Mouse (Mus musculus): ENCODE measurements around the gene Arid3c. TPM values are rescaled to one million over a fixed set of nuclear protein-coding genes. Genes with fewer than 3 reads are reported as not detected.
"Not testable (repeated sequence)": the region's sequence is repeated elsewhere in the genome, so short reads cannot be mapped to it uniquely, and the experiment has no call there.

Arid3c gene
- polyA plus RNA-seq, 1 experiment from 2014 or later = not detected

GRCm38 (mm10) chr4:41713197-41714067 is 17.5 kb downstream of the Arid3c start, which contains the start of gene Rpp25l:
Gene Rpp25l (minus strand): TSS chr4:41713534.
- Histone ChIP-seq H3K4me3 (replicated peaks) (peak within 1 kb of the TSS; percentile 82), H3K9ac (peak within 1 kb of the TSS; percentile 92), H3K9me3 (no peaks in the 10 kb centered on the region), H3K4me2 (peak within 1 kb of the TSS; percentile 81), H3K4me1 (peaks cover 22% of the 10 kb centered on the region), H3K27ac (peak within 1 kb of the TSS; percentile 70), H3K27me3 (replicated peaks) (no peaks in the 10 kb centered on the region), H3K36me3 (peaks cover 16% of the 10 kb centered on the region)
- WGBS = under 1% methylated on average over 61 of the region's 61 CpGs
- ATAC-seq (ENCODE audit: insufficient read depth, low FRiP score, low read depth) = peak; percentile 74

GRCm38 (mm10) chr4:41712421-41713196 is 18.3 kb downstream of the Arid3c start:
- ATAC-seq (ENCODE audit: insufficient read depth, low FRiP score, low read depth) = peak; percentile 9; the same call in 1 of the 2 replicates
- Histone ChIP-seq H3K36me3 (peaks cover 12% of the 10 kb centered on the region), H3K9ac (peak overlapping the region; percentile 92), H3K27ac (peak overlapping the region; percentile 70; the same call in 1 of the 2 replicates), H3K4me3 (replicated peaks) (peak overlapping the region; percentile 82), H3K4me2 (peak overlapping the region; percentile 81), H3K9me3 (no peaks in the 10 kb centered on the region), H3K4me1 (peaks cover 22% of the 10 kb centered on the region), H3K27me3 (replicated peaks) (no peaks in the 10 kb centered on the region)
- WGBS = 36% methylated on average over 31 of the region's 31 CpGs

- peak overlapping the region; percentile 81 for H3K4me2 ChIP-seq
- H3K27ac ChIP-seq = no peak overlapping the region
- ATAC-seq (ENCODE audit: insufficient read depth, low FRiP score, low read depth) = no peak
- 76% methylated on average over 16 of the region's 16 CpGs for WGBS
- peak overlapping the region; percentile 82 for H3K4me3 ChIP-seq (replicated peaks)
- H3K36me3 ChIP-seq = peaks cover 4% of the 10 kb centered on the region; the same call in 1 of the 2 replicates
- H3K27me3 ChIP-seq (replicated peaks) = no peaks in the 10 kb centered on the region
- H3K9me3 ChIP-seq = no peaks in the 10 kb centered on the region
- H3K9ac ChIP-seq = peak overlapping the region; percentile 92; the same call in 1 of the 2 replicates
- H3K4me1 ChIP-seq = peaks cover 28% of the 10 kb centered on the region
Measured at GRCm38 (mm10) chr4:41711705-41712375, 19.1 kb downstream of the Arid3c start.

GRCm38 (mm10) chr4:41710229-41710628 is 20.7 kb downstream of the Arid3c start:
- no peak for ATAC-seq (ENCODE audit: insufficient read depth, low FRiP score, low read depth)
- no peaks in the 10 kb centered on the region for H3K9me3 ChIP-seq
- H3K4me1 ChIP-seq = peaks cover 31% of the 10 kb centered on the region
- no peak overlapping the region for H3K27ac ChIP-seq
- no peak overlapping the region for H3K4me3 ChIP-seq (replicated peaks)
- no peaks in the 10 kb centered on the region for H3K36me3 ChIP-seq
- H3K4me2 ChIP-seq = no peak overlapping the region
- peaks cover 6% of the 10 kb centered on the region; the same call in 1 of the 2 replicates for H3K27me3 ChIP-seq (replicated peaks)
- H3K9ac ChIP-seq = no peak overlapping the region
- 50% methylated on average over 4 of the region's 4 CpGs for WGBS

- no peak overlapping the region for H3K27ac ChIP-seq
- WGBS = 25% methylated on average over 8 of the region's 8 CpGs
- peaks cover 6% of the 10 kb centered on the region; the same call in 1 of the 2 replicates for H3K27me3 ChIP-seq (replicated peaks)
- peaks cover 27% of the 10 kb centered on the region for H3K4me1 ChIP-seq
- no peak; the same call in 1 of the 2 replicates for ATAC-seq (ENCODE audit: insufficient read depth, low FRiP score, low read depth)
- no peaks in the 10 kb centered on the region for H3K36me3 ChIP-seq
- no peaks in the 10 kb centered on the region for H3K9me3 ChIP-seq
- H3K4me2 ChIP-seq = peak overlapping the region; percentile 26; the same call in 1 of the 2 replicates
- no peak overlapping the region for H3K9ac ChIP-seq
- no peak overlapping the region for H3K4me3 ChIP-seq (replicated peaks)
Measured at GRCm38 (mm10) chr4:41708192-41708745, 22.7 kb downstream of the Arid3c start.

GRCm38 (mm10) chr4:41707011-41707535 is 23.9 kb downstream of the Arid3c start:
- Histone ChIP-seq H3K27me3 (replicated peaks) (peaks cover 6% of the 10 kb centered on the region; the same call in 1 of the 2 replicates), H3K4me2 (no peak overlapping the region), H3K9me3 (no peaks in the 10 kb centered on the region), H3K9ac (no peak overlapping the region), H3K27ac (no peak overlapping the region), H3K4me3 (replicated peaks) (no peak overlapping the region), H3K36me3 (no peaks in the 10 kb centered on the region), H3K4me1 (peaks cover 17% of the 10 kb centered on the region)
- peak; percentile 51 for ATAC-seq (ENCODE audit: insufficient read depth, low FRiP score, low read depth)
- 4% methylated on average over 13 of the region's 13 CpGs for WGBS

GRCm38 (mm10) chr4:41705922-41706754 is 24.8 kb downstream of the Arid3c start:
- WGBS = 66% methylated on average over 19 of the region's 19 CpGs
- Histone ChIP-seq H3K9ac (no peak overlapping the region), H3K36me3 (no peaks in the 10 kb centered on the region), H3K27ac (no peak overlapping the region), H3K4me2 (no peak overlapping the region), H3K4me1 (peaks cover 9% of the 10 kb centered on the region; the same call in 1 of the 2 replicates), H3K4me3 (replicated peaks) (no peak overlapping the region), H3K9me3 (no peaks in the 10 kb centered on the region), H3K27me3 (replicated peaks) (peaks cover 6% of the 10 kb centered on the region; the same call in 1 of the 2 replicates)
- no peak for ATAC-seq (ENCODE audit: insufficient read depth, low FRiP score, low read depth)

- WGBS = 9% methylated on average over 5 of the region's 5 CpGs
- H3K4me3 ChIP-seq (replicated peaks) = no peak overlapping the region
- no peak overlapping the region for H3K9ac ChIP-seq
- H3K27ac ChIP-seq = no peak overlapping the region
- no peaks in the 10 kb centered on the region for H3K9me3 ChIP-seq
- H3K27me3 ChIP-seq (replicated peaks) = peaks cover 6% of the 10 kb centered on the region; the same call in 1 of the 2 replicates
- no peak overlapping the region for H3K4me2 ChIP-seq
- no peak for ATAC-seq (ENCODE audit: insufficient read depth, low FRiP score, low read depth)
- H3K36me3 ChIP-seq = no peaks in the 10 kb centered on the region
- peaks cover 9% of the 10 kb centered on the region; the same call in 1 of the 2 replicates for H3K4me1 ChIP-seq
Measured at GRCm38 (mm10) chr4:41704651-41705050, 26.3 kb downstream of the Arid3c start.

- ATAC-seq (ENCODE audit: insufficient read depth, low FRiP score, low read depth); H3K36me3 ChIP-seq; H3K4me1 ChIP-seq; H3K27me3 ChIP-seq (replicated peaks); H3K4me2 ChIP-seq; H3K4me3 ChIP-seq (replicated peaks); H3K27ac ChIP-seq; H3K9me3 ChIP-seq; H3K9ac ChIP-seq: not testable (repeated sequence)
- WGBS = 68% methylated on average over 2 of the region's 2 CpGs
Measured at GRCm38 (mm10) chr4:41702226-41702625, 28.7 kb downstream of the Arid3c start.

GRCm38 (mm10) chr4:41700224-41700623 is 30.7 kb downstream of the Arid3c start:
- not testable (repeated sequence) for H3K4me1 ChIP-seq; H3K9me3 ChIP-seq; H3K36me3 ChIP-seq; H3K4me3 ChIP-seq (replicated peaks); H3K27ac ChIP-seq; H3K4me2 ChIP-seq; H3K9ac ChIP-seq; ATAC-seq (ENCODE audit: insufficient read depth, low FRiP score, low read depth); H3K27me3 ChIP-seq (replicated peaks)
- 83% methylated on average over 4 of the region's 8 CpGs for WGBS
